Mouse (Mus musculus) bone marrow macrophage, adult 2 months (primary cell): ENCODE measurements around the gene Col6a1. TPM values are rescaled to one million over a fixed set of nuclear protein-coding genes. Genes with fewer than 3 reads are reported as not detected.
"Not testable (repeated sequence)": the region's sequence is repeated elsewhere in the genome, so short reads cannot be mapped to it uniquely, and the experiment has no call there.

Experiments
- H3K27ac ChIP-seq: 2 replicates; pipeline ENCODE4 v1.5.1; 2012; ENCODE audit warnings: low read depth, low read length; ENCODE audit not compliant: insufficient read depth
- H3K4me1 ChIP-seq: 2 replicates; pipeline ENCODE4 v1.6.1; 2012; ENCODE audit warnings: low read length; ENCODE audit not compliant: control insufficient read depth, insufficient read depth
- H3K4me3 ChIP-seq: 2 replicates; pipeline ENCODE4 v1.5.1; 2012; ENCODE audit warnings: mild to moderate bottlenecking, low read length, moderate library complexity; ENCODE audit not compliant: insufficient read depth
- CTCF ChIP-seq: IDR thresholded peaks from 2 replicates; pipeline ENCODE4 v1.5.1; 2012; ENCODE audit warnings: low read depth, mild to moderate bottlenecking, low read length, moderate library complexity
- POLR2A ChIP-seq: IDR thresholded peaks from 2 replicates; pipeline ENCODE4 v1.6.1; 2012; ENCODE audit warnings: mild to moderate bottlenecking, low read depth, low read length, borderline replicate concordance
- polyA plus RNA-seq: library from polyadenylated mRNA; stranded (reverse); fragments of >200 nt; gene quantifications from 2 replicates; pipeline ENCODE4 v1.2.4, GENCODE M21; 2012; ENCODE audit not compliant: missing spikeins, insufficient read depth, insufficient read length

Gene Col6a1
- 3.2 and 3.8 TPM in 2 replicates for polyA plus RNA-seq

GRCm38 (mm10) chr10:76725682-76726285, at the start of gene Col6a1:
Col6a1 (minus strand) TSS chr10:76726168.
- H3K4me3 ChIP-seq: no peak within 1 kb of the TSS
- TF ChIP-seq CTCF: no peak
- TF ChIP-seq POLR2A: no peak
- H3K4me1 ChIP-seq: no peaks in the 10 kb centered on the region
- H3K27ac ChIP-seq: no peak within 1 kb of the TSS

- Histone ChIP-seq H3K4me1 (no peaks in the 10 kb centered on the region), H3K4me3 (no peak overlapping the region), H3K27ac (no peak overlapping the region)
- TF ChIP-seq CTCF: no peak
These were observed 45.7 kb upstream of the Col6a1 start for GRCm38 (mm10) chr10:76771624-76772023.

GRCm38 (mm10) chr10:76771086-76771485, 45.1 kb upstream of the Col6a1 start:
- no peak for TF ChIP-seq CTCF
- no peak for TF ChIP-seq POLR2A
- Histone ChIP-seq H3K4me1 (no peaks in the 10 kb centered on the region), H3K27ac (no peak overlapping the region), H3K4me3 (no peak overlapping the region)

- Histone ChIP-seq H3K4me1 (no peaks in the 10 kb centered on the region), H3K27ac (no peak overlapping the region), H3K4me3 (no peak overlapping the region)
- no peak for TF ChIP-seq CTCF
- no peak for TF ChIP-seq POLR2A
These were observed 43.6 kb upstream of the Col6a1 start for GRCm38 (mm10) chr10:76769581-76769980.

GRCm38 (mm10) chr10:76766196-76766595, 40.2 kb upstream of the Col6a1 start:
- TF ChIP-seq CTCF (no peak), POLR2A (no peak)
- Histone ChIP-seq H3K4me1 (no peaks in the 10 kb centered on the region), H3K27ac (no peak overlapping the region), H3K4me3 (no peak overlapping the region)

GRCm38 (mm10) chr10:76764927-76765326, 39.0 kb upstream of the Col6a1 start:
- Histone ChIP-seq H3K4me3 (no peak overlapping the region), H3K4me1 (no peaks in the 10 kb centered on the region), H3K27ac (no peak overlapping the region)
- no peak for TF ChIP-seq CTCF
- no peak for TF ChIP-seq POLR2A

GRCm38 (mm10) chr10:76763016-76763415, 37.0 kb upstream of the Col6a1 start:
- Histone ChIP-seq H3K27ac (no peak overlapping the region), H3K4me3 (no peak overlapping the region), H3K4me1 (no peaks in the 10 kb centered on the region)
- TF ChIP-seq POLR2A: no peak
- no peak for TF ChIP-seq CTCF

GRCm38 (mm10) chr10:76762411-76762810, 36.4 kb upstream of the Col6a1 start:
- no peak for TF ChIP-seq CTCF
- no peak for TF ChIP-seq POLR2A
- Histone ChIP-seq H3K27ac (no peak overlapping the region), H3K4me3 (no peak overlapping the region), H3K4me1 (no peaks in the 10 kb centered on the region)

- Histone ChIP-seq H3K4me3 (no peak overlapping the region), H3K27ac (no peak overlapping the region), H3K4me1 (no peaks in the 10 kb centered on the region)
- TF ChIP-seq POLR2A (no peak), CTCF (no peak)
These were observed 33.9 kb upstream of the Col6a1 start for GRCm38 (mm10) chr10:76759878-76760277.

GRCm38 (mm10) chr10:76753640-76754039, 27.7 kb upstream of the Col6a1 start:
- no peaks in the 10 kb centered on the region for H3K4me1 ChIP-seq
- no peak overlapping the region for H3K4me3 ChIP-seq
- H3K27ac ChIP-seq: no peak overlapping the region
- TF ChIP-seq CTCF (no peak), POLR2A (no peak)

- H3K4me1 ChIP-seq, H3K27ac ChIP-seq: not testable (repeated sequence)
These were observed 18.3 kb upstream of the Col6a1 start for GRCm38 (mm10) chr10:76744267-76744666.

More at GRCm38 (mm10) chr10:76744267-76744666, 18.3 kb upstream of the Col6a1 start:
- H3K4me3 ChIP-seq: not testable (repeated sequence)
